Mouse (Mus musculus): ENCODE data around the gene Bmpr1a.
"Not testable (repeated sequence)": the region's sequence is repeated elsewhere in the genome, so short reads cannot be mapped to it uniquely, and the experiment has no call there.

Gene Bmpr1a

GRCm38 (mm10) chr14:34399301-34399700 lies 103.8 kb downstream of the Bmpr1a start:
- no peak for DNase-seq (ENCODE audit: low read depth in 1 of 2, low spot score in 2 of 2)

- no peak for DNase-seq (ENCODE audit: low read depth in 1 of 2, low spot score in 2 of 2)
These were observed 104.2 kb downstream of the Bmpr1a start for GRCm38 (mm10) chr14:34398901-34399300.

- DNase-seq (ENCODE audit: low read depth in 1 of 2, low spot score in 2 of 2): no peak
These were observed 105.3 kb downstream of the Bmpr1a start for GRCm38 (mm10) chr14:34397871-34398270.

GRCm38 (mm10) chr14:34393295-34393694 lies 109.8 kb downstream of the Bmpr1a start:
- no peak for DNase-seq (ENCODE audit: low read depth in 1 of 2, low spot score in 2 of 2)

GRCm38 (mm10) chr14:34382921-34383704 lies 120.0 kb downstream of the Bmpr1a start:
- no peak for DNase-seq (ENCODE audit: low read depth in 1 of 2, low spot score in 2 of 2)

- DNase-seq (ENCODE audit: low read depth in 1 of 2, low spot score in 2 of 2): no peak
These were observed 124.4 kb downstream of the Bmpr1a start for GRCm38 (mm10) chr14:34378560-34379331.

GRCm38 (mm10) chr14:34377121-34377520 lies 126.0 kb downstream of the Bmpr1a start:
- DNase-seq (ENCODE audit: low read depth in 1 of 2, low spot score in 2 of 2): no peak

- DNase-seq (ENCODE audit: low read depth in 1 of 2, low spot score in 2 of 2): no peak
These were observed 127.2 kb downstream of the Bmpr1a start for GRCm38 (mm10) chr14:34375941-34376340.

GRCm38 (mm10) chr14:34375415-34375904 lies 127.7 kb downstream of the Bmpr1a start, which contains the start of gene Mmrn2:
Mmrn2 (plus strand) TSS chr14:34375465.
- DNase-seq (ENCODE audit: low read depth in 1 of 2, low spot score in 2 of 2): no peak

GRCm38 (mm10) chr14:34374577-34374976 lies 128.6 kb downstream of the Bmpr1a start, which contains the start of gene Sncg:
Sncg (minus strand) TSS chr14:34374789.
- no peak for DNase-seq (ENCODE audit: low read depth in 1 of 2, low spot score in 2 of 2)

- no peak for DNase-seq (ENCODE audit: low read depth in 1 of 2, low spot score in 2 of 2)
These were observed 129.6 kb downstream of the Bmpr1a start for GRCm38 (mm10) chr14:34373581-34373980.

- DNase-seq (ENCODE audit: low read depth in 1 of 2, low spot score in 2 of 2): no peak
These were observed 130.5 kb downstream of the Bmpr1a start for GRCm38 (mm10) chr14:34372646-34373045.

GRCm38 (mm10) chr14:34371763-34372162 lies 131.4 kb downstream of the Bmpr1a start:
- no peak for DNase-seq (ENCODE audit: low read depth in 1 of 2, low spot score in 2 of 2)

- DNase-seq (ENCODE audit: low read depth in 1 of 2, low spot score in 2 of 2): no peak
These were observed 132.2 kb downstream of the Bmpr1a start for GRCm38 (mm10) chr14:34370921-34371320.

GRCm38 (mm10) chr14:34370203-34370602 lies 132.9 kb downstream of the Bmpr1a start:
- DNase-seq (ENCODE audit: low read depth in 1 of 2, low spot score in 2 of 2): no peak

- DNase-seq (ENCODE audit: low read depth in 1 of 2, low spot score in 2 of 2): no peak
These were observed 138.0 kb downstream of the Bmpr1a start for GRCm38 (mm10) chr14:34365147-34365507.

GRCm38 (mm10) chr14:34364254-34365146 lies 138.6 kb downstream of the Bmpr1a start:
- not testable (repeated sequence) for DNase-seq (ENCODE audit: low read depth in 1 of 2, low spot score in 2 of 2)

GRCm38 (mm10) chr14:34363490-34364253 lies 139.5 kb downstream of the Bmpr1a start:
- peak; percentile 81 for DNase-seq (ENCODE audit: low read depth in 1 of 2, low spot score in 2 of 2)

- DNase-seq (ENCODE audit: low read depth in 1 of 2, low spot score in 2 of 2): peak; percentile 43 to 54
These were observed 140.3 kb downstream of the Bmpr1a start for GRCm38 (mm10) chr14:34362726-34363445.

- no peak for DNase-seq (ENCODE audit: low read depth in 1 of 2, low spot score in 2 of 2)
These were observed 141.0 kb downstream of the Bmpr1a start for GRCm38 (mm10) chr14:34362135-34362534.
